Mouse (Mus musculus): ENCODE data around the gene Usp5. TPM values are rescaled to one million over a fixed set of nuclear protein-coding genes. Genes with fewer than 3 reads are reported as not detected.

Gene Usp5
- polyA plus RNA-seq, 1 experiment from 2014 or later = 141 TPM

Other genes starting within 250 kb of the Usp5 start
- gene C1s2, start 193.4 kb downstream of the Usp5 start, polyA plus RNA-seq (2015; fragmentation: Nextera tagmentation; extraction: Ambion mirVana) = 0.14 and 0.21 TPM in 2 replicates
- gene Lpcat3, start 166.5 kb downstream of the Usp5 start, polyA plus RNA-seq (2015; fragmentation: Nextera tagmentation; extraction: Ambion mirVana) = 56.0 and 56.1 TPM in 2 replicates
- gene Emg1, start 117.3 kb downstream of the Usp5 start, polyA plus RNA-seq (2015; fragmentation: Nextera tagmentation; extraction: Ambion mirVana) = 171 and 186 TPM in 2 replicates
- 301 and 317 TPM in 2 replicates for gene Phb2, start 117.1 kb downstream of the Usp5 start, polyA plus RNA-seq (2015; fragmentation: Nextera tagmentation; extraction: Ambion mirVana)
- gene Ptpn6, start 90.8 kb downstream of the Usp5 start, polyA plus RNA-seq (2015; fragmentation: Nextera tagmentation; extraction: Ambion mirVana) = 19.9 and 20.2 TPM in 2 replicates
- gene Grcc10, start 88.1 kb downstream of the Usp5 start, polyA plus RNA-seq (2015; fragmentation: Nextera tagmentation; extraction: Ambion mirVana) = 416 TPM in 2 replicates
- not detected in 2 replicates for gene Gm45234, start 73.5 kb downstream of the Usp5 start, polyA plus RNA-seq (2015; fragmentation: Nextera tagmentation; extraction: Ambion mirVana)
- 20.1 and 21.0 TPM in 2 replicates for gene Atn1, start 73.0 kb downstream of the Usp5 start, polyA plus RNA-seq (2015; fragmentation: Nextera tagmentation; extraction: Ambion mirVana)
- 11.8 and 12.7 TPM in 2 replicates for gene Eno2, start 59.8 kb downstream of the Usp5 start, polyA plus RNA-seq (2015; fragmentation: Nextera tagmentation; extraction: Ambion mirVana)
- 26.7 and 47.5 TPM in 2 replicates for gene Lrrc23, start 49.8 kb downstream of the Usp5 start, polyA plus RNA-seq (2015; fragmentation: Nextera tagmentation; extraction: Ambion mirVana)
- gene Spsb2, start 20.8 kb downstream of the Usp5 start, polyA plus RNA-seq (2015; fragmentation: Nextera tagmentation; extraction: Ambion mirVana) = 16.4 and 17.5 TPM in 2 replicates
- 779 and 809 TPM in 2 replicates for gene Tpi1, start 15.2 kb downstream of the Usp5 start, polyA plus RNA-seq (2015; fragmentation: Nextera tagmentation; extraction: Ambion mirVana)
- gene Cdca3, start 63 bp upstream of the Usp5 start, polyA plus RNA-seq (2015; fragmentation: Nextera tagmentation; extraction: Ambion mirVana) = 128 and 138 TPM in 2 replicates
- gene Gnb3, start 10.8 kb upstream of the Usp5 start, polyA plus RNA-seq (2015; fragmentation: Nextera tagmentation; extraction: Ambion mirVana) = 2.0 and 2.1 TPM in 2 replicates
- 55.9 and 57.6 TPM in 2 replicates for gene P3h3, start 28.3 kb upstream of the Usp5 start, polyA plus RNA-seq (2015; fragmentation: Nextera tagmentation; extraction: Ambion mirVana)
- gene Gpr162, start 34.5 kb upstream of the Usp5 start, polyA plus RNA-seq (2015; fragmentation: Nextera tagmentation; extraction: Ambion mirVana) = 2.6 and 3.4 TPM in 2 replicates
- 0.36 and 0.60 TPM in 2 replicates for gene Cd4, start 58.7 kb upstream of the Usp5 start, polyA plus RNA-seq (2015; fragmentation: Nextera tagmentation; extraction: Ambion mirVana)
- 2.8 and 4.0 TPM in 2 replicates for gene Lag3, start 82.2 kb upstream of the Usp5 start, polyA plus RNA-seq (2015; fragmentation: Nextera tagmentation; extraction: Ambion mirVana)
- gene Ptms, start 90.6 kb upstream of the Usp5 start, polyA plus RNA-seq (2015; fragmentation: Nextera tagmentation; extraction: Ambion mirVana) = 355 and 368 TPM in 2 replicates
- gene Mlf2, start 101.9 kb upstream of the Usp5 start, polyA plus RNA-seq (2015; fragmentation: Nextera tagmentation; extraction: Ambion mirVana) = 373 and 388 TPM in 2 replicates
- gene Cops7a, start 136.1 kb upstream of the Usp5 start, polyA plus RNA-seq (2015; fragmentation: Nextera tagmentation; extraction: Ambion mirVana) = 144 and 150 TPM in 2 replicates
- 11.3 and 13.7 TPM in 2 replicates for gene Pianp, start 167.2 kb upstream of the Usp5 start, polyA plus RNA-seq (2015; fragmentation: Nextera tagmentation; extraction: Ambion mirVana)
- 18.2 and 19.2 TPM in 2 replicates for gene Zfp384, start 179.7 kb upstream of the Usp5 start, polyA plus RNA-seq (2015; fragmentation: Nextera tagmentation; extraction: Ambion mirVana)
- 154 TPM in 2 replicates for gene Ing4, start 210.3 kb upstream of the Usp5 start, polyA plus RNA-seq (2015; fragmentation: Nextera tagmentation; extraction: Ambion mirVana)
- 12.5 and 18.4 TPM in 2 replicates for gene Acrbp, start 220.2 kb upstream of the Usp5 start, polyA plus RNA-seq (2015; fragmentation: Nextera tagmentation; extraction: Ambion mirVana)
- gene Lpar5, start 238.4 kb upstream of the Usp5 start, polyA plus RNA-seq (2015; fragmentation: Nextera tagmentation; extraction: Ambion mirVana) = 3.6 and 5.4 TPM in 2 replicates